Mouse (Mus musculus): ENCODE results near the gene Ralgps2.

- TF ChIP-seq CTCF (IDR thresholded peaks at IDR 0.05; ENCODE audit: low read depth) (no peak), EP300 (IDR thresholded peaks at IDR 0.05; ENCODE audit: low read depth) (no peak)
Measured at GRCm38 (mm10) chr1:156914942-156915341, 24.5 kb downstream of the Ralgps2 start.
